Mouse (Mus musculus) kidney, postnatal 10 days (tissue): ENCODE measurements at regions not wholly inside any gene's neighbourhood (a gene's known extent, or its start where the extent isn't known, plus 50 kb on each side); places are given as distances from the start of the nearest gene placed in this dataset.
A peak's percentile ranks its signal among the peaks of the same experiment; 100 is the strongest.

ENCODE experiments used
- DNase-seq: peaks from one replicate; pipeline ENCODE4 v3.0.0; 2021; ENCODE audit warnings: mixed read lengths

- DNase-seq = no peak
These were observed 152.7 kb downstream of the Amy2a5 start for GRCm38 (mm10) chr3:113105979-113106378.

GRCm38 (mm10) chr3:113090850-113091249, 167.8 kb downstream of the Amy2a5 start:
- DNase-seq = peak; percentile 24

GRCm38 (mm10) chr3:113080704-113081103, 177.9 kb downstream of the Amy2a5 start:
- DNase-seq = peak; percentile 59
